Mouse (Mus musculus): ENCODE results near the gene Gm49354. TPM values are rescaled to one million over a fixed set of nuclear protein-coding genes. Genes with fewer than 3 reads are reported as not detected.

Gene Gm49354
- polyA plus RNA-seq, 1 experiment from 2014 or later: not detected

Other genes starting within 250 kb of the Gm49354 start
- 16.3 and 20.4 TPM in 2 replicates for gene Agtpbp1, start 197.0 kb downstream of the Gm49354 start, polyA plus RNA-seq (2015; fragmentation: Nextera tagmentation; extraction: Ambion mirVana)
- 74.7 and 92.9 TPM in 2 replicates for gene Naa35, start 197.0 kb downstream of the Gm49354 start, polyA plus RNA-seq (2015; fragmentation: Nextera tagmentation; extraction: Ambion mirVana)
- 36.5 and 38.0 TPM in 2 replicates for gene Golm1, start 106.4 kb downstream of the Gm49354 start, polyA plus RNA-seq (2015; fragmentation: Nextera tagmentation; extraction: Ambion mirVana)
- gene 4921517D22Rik, start 88.1 kb downstream of the Gm49354 start, polyA plus RNA-seq (2015; fragmentation: Nextera tagmentation; extraction: Ambion mirVana): not detected in 2 replicates
- gene Spata31d1a, start 71.9 kb downstream of the Gm49354 start, polyA plus RNA-seq (2015; fragmentation: Nextera tagmentation; extraction: Ambion mirVana): 0.07 TPM in 1 of 2 replicates, not detected in the other
- gene Spata31d1b, start 70.0 kb downstream of the Gm49354 start, polyA plus RNA-seq (2015; fragmentation: Nextera tagmentation; extraction: Ambion mirVana): 0.08 TPM in 1 of 2 replicates, not detected in the other
- gene Spata31d1d, start 50.5 kb downstream of the Gm49354 start, polyA plus RNA-seq (2015; fragmentation: Nextera tagmentation; extraction: Ambion mirVana): not detected in 2 replicates
- not detected in 2 replicates for gene 1700014D04Rik, start 35.5 kb downstream of the Gm49354 start, polyA plus RNA-seq (2015; fragmentation: Nextera tagmentation; extraction: Ambion mirVana)
- 114 and 120 TPM in 2 replicates for gene Isca1, start 12.4 kb downstream of the Gm49354 start, polyA plus RNA-seq (2015; fragmentation: Nextera tagmentation; extraction: Ambion mirVana)
- gene Tut7, start 40.9 kb upstream of the Gm49354 start, polyA plus RNA-seq (2015; fragmentation: Nextera tagmentation; extraction: Ambion mirVana): 49.7 and 52.8 TPM in 2 replicates

Data from embryonic facial prominence, embryonic 15.5 days (tissue).